Mouse (Mus musculus) kidney, postnatal 0 days (tissue): ENCODE measurements around the gene Tex2. TPM values are rescaled to one million over a fixed set of nuclear protein-coding genes. Genes with fewer than 3 reads are reported as not detected.

Experiments
- ATAC-seq: fragments of 200-750 bp; cut with Nextera tagmentation; replicated peaks from 2 replicates; pipeline ENCODE4 v1.8.0; 2017; ENCODE audit warnings: low read depth, moderate number of reproducible peaks, moderate TSS enrichment, moderate library complexity; ENCODE audit not compliant: low FRiP score
- DNase-seq: peaks from one replicate; pipeline ENCODE4 v3.0.0-alpha.2; 2016; ENCODE audit warnings: low spot score
- H3K27ac ChIP-seq: fragments of 300-500 bp; sonication (generic); 2 replicates; pipeline ENCODE4 v1.5.1; 2014; ENCODE audit warnings: mild to moderate bottlenecking
- H3K27me3 ChIP-seq: fragments of 300-500 bp; sonication (generic); 2 replicates; pipeline ENCODE4 v1.6.1; 2014; ENCODE audit warnings: low read length, mixed read lengths; ENCODE audit not compliant: insufficient read depth
- H3K36me3 ChIP-seq: fragments of 300-500 bp; sonication (generic); 2 replicates; pipeline ENCODE4 v1.6.1; 2014; ENCODE audit warnings: low read length, mixed read lengths; ENCODE audit not compliant: insufficient read depth
- H3K4me1 ChIP-seq: fragments of 300-500 bp; sonication (generic); replicated peaks from 2 replicates; pipeline ENCODE4 v1.6.1; 2014; ENCODE audit warnings: antibody characterized with exemption, low read length, mixed read lengths; ENCODE audit not compliant: insufficient read depth
- H3K4me2 ChIP-seq: fragments of 300-500 bp; sonication (generic); 2 replicates; pipeline ENCODE4 v1.6.1; 2014; ENCODE audit warnings: mild to moderate bottlenecking, low read length, moderate library complexity, mixed read lengths
- H3K4me3 ChIP-seq: fragments of 300-500 bp; sonication (generic); replicated peaks from 2 replicates; pipeline ENCODE4 v1.5.1; 2014; ENCODE audit warnings: low read depth, low read length
- H3K9ac ChIP-seq: fragments of 300-500 bp; sonication (generic); 2 replicates; pipeline ENCODE4 v1.6.1; 2014; ENCODE audit warnings: low read depth, low read length
- H3K9me3 ChIP-seq: fragments of 300-500 bp; sonication (generic); replicated peaks from 2 replicates; pipeline ENCODE4 v1.6.1; 2016; ENCODE audit warnings: low read length, inconsistent platforms, mixed read lengths
- CTCF ChIP-seq: IDR thresholded peaks from 2 replicates; pipeline ENCODE4 v1.5.1; 2016; ENCODE audit warnings: antibody characterized with exemption, low read depth, mild to moderate bottlenecking, moderate library complexity
- WGBS: fragments of 180-500 bp; shearing (Covaris S2); extraction: QIAGEN DNeasy Blood & Tissue Kit; methylation state at CpG from one replicate; pipeline ENCODE4 v1.1.7; 2014; 5-methylcytosine and 5-hydroxymethylcytosine counted together
- polyA plus RNA-seq: library from polyadenylated mRNA; unstranded; fragments of >200 nt; fragmentation: Nextera tagmentation; extraction: Ambion mirVana; gene quantifications from 2 replicates; pipeline ENCODE4 v1.2.1, GENCODE M21; 2015

The Tex2 gene
- polyA plus RNA-seq, 1 experiment from 2014 or later = 8.4 TPM

- peak overlapping the region; percentile 76 for H3K4me2 ChIP-seq
- H3K27me3 ChIP-seq = no peaks in the 10 kb centered on the region
- under 1% methylated on average over 67 of the region's 67 CpGs for WGBS
- H3K4me1 ChIP-seq = peaks cover 8% of the 10 kb centered on the region; the same call in 1 of the 2 replicates
- peak; percentile 71 for ATAC-seq
- H3K9me3 ChIP-seq = no peaks in the 10 kb centered on the region
- peak overlapping the region; percentile 86 for H3K9ac ChIP-seq
- no peaks in the 10 kb centered on the region for H3K36me3 ChIP-seq
- peak; percentile 45 for DNase-seq
- TF ChIP-seq CTCF = no peak
- H3K27ac ChIP-seq = peak overlapping the region; percentile 85
- peak overlapping the region; percentile 73 for H3K4me3 ChIP-seq
These were observed 838 bp downstream of the Tex2 start for GRCm38 (mm10) chr11:106612209-106612960.

GRCm38 (mm10) chr11:106609731-106610130 lies 3.5 kb downstream of the Tex2 start:
- no peak overlapping the region for H3K9ac ChIP-seq
- DNase-seq (no peak), ATAC-seq (no peak)
- peaks cover 8% of the 10 kb centered on the region; the same call in 1 of the 2 replicates for H3K4me1 ChIP-seq
- H3K9me3 ChIP-seq = no peaks in the 10 kb centered on the region
- WGBS = 64% methylated on average over 8 of the region's 8 CpGs
- no peaks in the 10 kb centered on the region for H3K27me3 ChIP-seq
- no peak overlapping the region for H3K4me3 ChIP-seq
- TF ChIP-seq CTCF = no peak
- H3K27ac ChIP-seq = no peak overlapping the region
- no peaks in the 10 kb centered on the region for H3K36me3 ChIP-seq
- H3K4me2 ChIP-seq = no peak overlapping the region

GRCm38 (mm10) chr11:106607316-106607715 lies 5.9 kb downstream of the Tex2 start:
- Histone ChIP-seq H3K9ac (no peak overlapping the region), H3K27ac (no peak overlapping the region), H3K4me2 (no peak overlapping the region), H3K36me3 (no peaks in the 10 kb centered on the region), H3K27me3 (no peaks in the 10 kb centered on the region), H3K4me3 (no peak overlapping the region), H3K4me1 (peaks cover 8% of the 10 kb centered on the region; the same call in 1 of the 2 replicates), H3K9me3 (no peaks in the 10 kb centered on the region)
- 69% methylated on average over 6 of the region's 6 CpGs for WGBS
- DNase-seq = no peak
- no peak for TF ChIP-seq CTCF
- no peak for ATAC-seq

- TF ChIP-seq CTCF = no peak
- Histone ChIP-seq H3K9ac (no peak overlapping the region), H3K4me3 (no peak overlapping the region), H3K36me3 (no peaks in the 10 kb centered on the region), H3K27me3 (no peaks in the 10 kb centered on the region), H3K9me3 (no peaks in the 10 kb centered on the region), H3K4me1 (0 out of 2 replicates have a peak, but pooled peaks cover 3% of the 10 kb centered on the region), H3K4me2 (no peak overlapping the region), H3K27ac (no peak overlapping the region)
- ATAC-seq = no peak
- WGBS = 50% methylated on average over 5 of the region's 5 CpGs
- DNase-seq = no peak
These were observed 7.2 kb downstream of the Tex2 start for GRCm38 (mm10) chr11:106606042-106606441.

GRCm38 (mm10) chr11:106603230-106603629 lies 10.0 kb downstream of the Tex2 start:
- no peak overlapping the region for H3K4me2 ChIP-seq
- no peaks in the 10 kb centered on the region for H3K9me3 ChIP-seq
- 0 out of 2 replicates have a peak, but pooled peaks cover 3% of the 10 kb centered on the region for H3K4me1 ChIP-seq
- no peak for DNase-seq
- no peak for ATAC-seq
- H3K4me3 ChIP-seq = no peak overlapping the region
- no peaks in the 10 kb centered on the region for H3K36me3 ChIP-seq
- no peak for TF ChIP-seq CTCF
- H3K27ac ChIP-seq = no peak overlapping the region
- no peaks in the 10 kb centered on the region for H3K27me3 ChIP-seq
- H3K9ac ChIP-seq = no peak overlapping the region
- WGBS = 86% methylated on average over 11 of the region's 11 CpGs

GRCm38 (mm10) chr11:106600124-106600523 lies 13.1 kb downstream of the Tex2 start:
- Histone ChIP-seq H3K9ac (no peak overlapping the region), H3K27ac (no peak overlapping the region), H3K4me3 (no peak overlapping the region), H3K27me3 (no peaks in the 10 kb centered on the region), H3K9me3 (no peaks in the 10 kb centered on the region), H3K36me3 (no peaks in the 10 kb centered on the region), H3K4me1 (0 out of 2 replicates have a peak, but pooled peaks cover 3% of the 10 kb centered on the region), H3K4me2 (no peak overlapping the region)
- no peak for TF ChIP-seq CTCF
- DNase-seq = no peak
- no peak for ATAC-seq
- 88% methylated on average over 5 of the region's 5 CpGs for WGBS
